Mouse (Mus musculus) liver, embryonic 16.5 days (tissue): Measurements from ENCODE around the gene Siah3. TPM values are rescaled to one million over a fixed set of nuclear protein-coding genes. Genes with fewer than 3 reads are reported as not detected.

Experiments
- ATAC-seq: fragments of 200-750 bp; cut with Nextera tagmentation; 2 replicates; pipeline ENCODE4 v1.8.0; 2017; ENCODE audit warnings: low read depth, mild to moderate bottlenecking, moderate number of reproducible peaks, moderate library complexity
- H3K27ac ChIP-seq: fragments of 300-500 bp; sonication (generic); 2 replicates; pipeline ENCODE4 v1.5.1; 2014; ENCODE audit warnings: mild to moderate bottlenecking, low read length
- H3K27me3 ChIP-seq: fragments of 300-500 bp; sonication (generic); 2 replicates; pipeline ENCODE4 v1.6.1; 2014; ENCODE audit warnings: low read depth, low read length, mixed read lengths; ENCODE audit not compliant: control insufficient read depth, insufficient read depth
- H3K36me3 ChIP-seq: fragments of 300-500 bp; sonication (generic); 2 replicates; pipeline ENCODE4 v1.6.1; 2014; ENCODE audit warnings: mild to moderate bottlenecking; ENCODE audit not compliant: control insufficient read depth, insufficient read depth
- H3K4me1 ChIP-seq: fragments of 300-500 bp; sonication (generic); 2 replicates; pipeline ENCODE4 v1.6.1; 2014; ENCODE audit warnings: low read depth, low read length, mixed read lengths; ENCODE audit not compliant: control insufficient read depth
- H3K4me2 ChIP-seq: fragments of 300-500 bp; sonication (generic); 2 replicates; pipeline ENCODE4 v1.6.1; 2014; ENCODE audit warnings: low read depth, low read length, mixed read lengths
- H3K4me3 ChIP-seq: fragments of 300-500 bp; sonication (generic); 2 replicates; pipeline ENCODE4 v1.5.1; 2014; ENCODE audit warnings: low read depth, mild to moderate bottlenecking, low read length
- H3K9ac ChIP-seq: fragments of 300-500 bp; sonication (generic); 2 replicates; pipeline ENCODE4 v1.6.1; 2014; ENCODE audit warnings: low read depth, low read length
- H3K9me3 ChIP-seq: fragments of 300-500 bp; sonication (generic); replicated peaks from 2 replicates; pipeline ENCODE4 v1.6.1; 2016; ENCODE audit warnings: low read length; ENCODE audit not compliant: control insufficient read depth
- WGBS: fragments of 180-500 bp; shearing (Covaris S2); extraction: QIAGEN DNeasy Blood & Tissue Kit; methylation state at CpG from one replicate; pipeline ENCODE4 v1.1.7; 2014; ENCODE audit not compliant: insufficient replicate concordance; 5-methylcytosine and 5-hydroxymethylcytosine counted together
- polyA plus RNA-seq: library from polyadenylated mRNA; unstranded; fragments of >200 nt; fragmentation: Nextera tagmentation; extraction: Ambion mirVana; gene quantifications from 2 replicates; pipeline ENCODE4 v1.2.1, GENCODE M21; 2015

Siah3 gene
- polyA plus RNA-seq, 1 experiment from 2014 or later = 0.07 TPM

- Histone ChIP-seq H3K4me1 (no peaks in the 10 kb centered on the region; the same call in none of the 2 replicates), H3K9me3 (no peaks in the 10 kb centered on the region), H3K4me3 (no peak overlapping the region), H3K4me2 (no peak overlapping the region), H3K36me3 (no peaks in the 10 kb centered on the region), H3K9ac (no peak overlapping the region), H3K27ac (no peak overlapping the region), H3K27me3 (no peaks in the 10 kb centered on the region)
- no peak for ATAC-seq
- WGBS = 39% methylated on average over 9 of the region's 9 CpGs
Measured at GRCm38 (mm10) chr14:75561577-75562331, 106.0 kb downstream of the Siah3 start.

DNA sequence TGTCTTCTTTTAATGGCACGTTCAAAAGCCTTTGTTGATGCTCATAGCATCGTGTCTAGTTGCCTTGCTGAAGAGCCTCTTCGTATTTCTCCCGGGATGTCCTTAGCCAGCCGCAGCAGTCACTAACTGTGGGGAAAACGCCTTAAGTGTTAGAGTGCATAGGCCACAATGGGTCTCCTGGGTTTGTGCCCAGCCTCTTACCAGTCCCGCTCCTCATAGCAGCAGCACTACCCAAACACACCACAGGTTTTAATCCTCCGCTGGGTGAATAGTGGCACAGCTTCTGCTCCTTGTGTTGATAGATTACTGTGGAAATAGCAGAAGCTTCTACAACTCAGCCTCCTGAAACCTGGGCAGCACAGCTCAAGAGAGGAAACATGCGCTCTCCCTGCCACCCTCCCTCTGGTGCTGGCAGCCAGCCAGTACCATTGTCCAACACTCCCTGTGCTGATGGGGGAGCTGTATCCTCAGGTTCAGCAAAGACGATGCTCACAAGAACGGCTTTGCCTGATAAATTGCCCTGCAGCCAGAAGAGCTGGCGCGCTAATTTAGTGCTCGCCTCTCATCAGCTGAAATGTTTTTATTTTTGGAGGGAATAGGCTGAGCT lies 109.9 kb downstream of the Siah3 start:
- H3K27me3 ChIP-seq = no peaks in the 10 kb centered on the region
- no peaks in the 10 kb centered on the region for H3K9me3 ChIP-seq
- H3K4me3 ChIP-seq = no peak overlapping the region
- H3K9ac ChIP-seq = no peak overlapping the region
- H3K27ac ChIP-seq = no peak overlapping the region
- 72% methylated on average over 14 of the region's 14 CpGs for WGBS
- ATAC-seq = no peak
- no peaks in the 10 kb centered on the region; the same call in none of the 2 replicates for H3K4me1 ChIP-seq
- no peak overlapping the region for H3K4me2 ChIP-seq
- H3K36me3 ChIP-seq = no peaks in the 10 kb centered on the region

- H3K27ac ChIP-seq = no peak overlapping the region
- H3K4me2 ChIP-seq = no peak overlapping the region
- H3K9me3 ChIP-seq = no peaks in the 10 kb centered on the region
- 73% methylated on average over 3 of the region's 3 CpGs for WGBS
- ATAC-seq = no peak
- no peaks in the 10 kb centered on the region for H3K27me3 ChIP-seq
- no peaks in the 10 kb centered on the region; the same call in none of the 2 replicates for H3K4me1 ChIP-seq
- no peak overlapping the region for H3K9ac ChIP-seq
- no peaks in the 10 kb centered on the region for H3K36me3 ChIP-seq
- H3K4me3 ChIP-seq = no peak overlapping the region
Measured at GRCm38 (mm10) chr14:75566303-75566702, 110.5 kb downstream of the Siah3 start.

GRCm38 (mm10) chr14:75579010-75579409 lies 123.2 kb downstream of the Siah3 start:
- H3K9ac ChIP-seq = no peak overlapping the region
- no peak overlapping the region for H3K4me3 ChIP-seq
- no peaks in the 10 kb centered on the region for H3K27me3 ChIP-seq
- no peak overlapping the region for H3K4me2 ChIP-seq
- no peaks in the 10 kb centered on the region for H3K4me1 ChIP-seq
- ATAC-seq = no peak
- WGBS = 56% methylated on average over 6 of the region's 6 CpGs
- no peaks in the 10 kb centered on the region for H3K9me3 ChIP-seq
- H3K27ac ChIP-seq = no peak overlapping the region
- H3K36me3 ChIP-seq = no peaks in the 10 kb centered on the region

Other genes starting within 250 kb of the Siah3 start
- gene Cpb2, start 213.7 kb upstream of the Siah3 start, polyA plus RNA-seq = 185 and 198 TPM in 2 replicates
- gene Zc3h13, start 171.6 kb upstream of the Siah3 start, polyA plus RNA-seq = 10.2 and 11.3 TPM in 2 replicates
- gene Spert, start 137.1 kb downstream of the Siah3 start, polyA plus RNA-seq = not detected in 2 replicates
- gene Erich6b, start 186.3 kb downstream of the Siah3 start, polyA plus RNA-seq = not detected in 2 replicates